ENCODE assay signal across 23 mouse cellular contexts in the genomic region with DNA sequence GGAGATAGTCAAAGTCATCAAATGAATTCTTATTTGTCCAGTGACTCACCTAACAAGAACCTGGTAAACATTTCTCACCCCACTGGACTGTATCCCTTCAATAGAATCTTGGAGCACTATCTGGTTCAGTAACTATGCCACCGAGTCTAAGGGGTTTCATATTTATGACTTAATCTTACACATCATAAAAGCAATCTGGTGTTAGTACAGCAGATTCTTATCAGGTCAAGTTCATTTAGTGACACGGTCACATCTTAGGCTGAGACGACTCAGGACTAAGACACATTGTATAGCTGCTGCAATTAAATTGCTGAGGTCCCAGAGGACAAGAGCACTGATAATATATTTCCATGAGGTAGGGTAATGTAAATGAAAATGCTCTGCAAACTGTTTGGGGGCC. TPM values are rescaled to one million over a fixed set of nuclear protein-coding genes. Genes with fewer than 3 reads are reported as not detected.
DNase-seq lines count a peak whose midpoint lies in the region; ATAC-seq and TF ChIP-seq lines count a peak whose summit lies in the region.
"Had no signal": no experiment of that assay in that cellular context is flagged by ENCODE, and none has a peak within 500 bp of the region (broad histone marks: within the 10 kb centered on the region; RNA-seq: fewer than 3 reads in every experiment).

No protein-coding gene starts in this region.

- POLR2A ChIA-PET in Patski (lab: Charles Lee), result no interaction called here

- no peak overlapping the region for H3K4me3 ChIP-seq in intestine, embryonic 14.5 days (ENCODE audit: low read depth, low read length)
- H3K4me3 ChIP-seq in intestine, postnatal 0 days (ENCODE audit: low read depth, low read length), result no peak overlapping the region
- no peak overlapping the region for H3K4me3 ChIP-seq in intestine, embryonic 15.5 days (replicated peaks)
- H3K4me3 ChIP-seq in intestine, embryonic 16.5 days (ENCODE audit: low read length), result no peak overlapping the region
- H3K4me3 ChIP-seq in kidney, adult 2 months (ENCODE audit: insufficient read depth, low read depth, low read length), result no peak overlapping the region

- H3K27me3 ChIP-seq in intestine, embryonic 14.5 days (replicated peaks; ENCODE audit: control insufficient read depth, insufficient read depth, low read length), result no peaks in the 10 kb centered on the region
- H3K27me3 ChIP-seq in intestine, postnatal 0 days (replicated peaks; ENCODE audit: control insufficient read depth, insufficient read depth, low read length), result no peaks in the 10 kb centered on the region
- peaks cover 6% of the 10 kb centered on the region for H3K27me3 ChIP-seq in Patski
- H3K27me3 ChIP-seq in intestine, embryonic 15.5 days (replicated peaks), result no peaks in the 10 kb centered on the region
- no peaks in the 10 kb centered on the region for H3K27me3 ChIP-seq in intestine, embryonic 16.5 days (replicated peaks; ENCODE audit: control insufficient read depth, insufficient read depth, low read length)
- H3K27me3 ChIP-seq in kidney, adult 2 months (replicated peaks; ENCODE audit: control insufficient read depth, insufficient read depth, low read length), result no peaks in the 10 kb centered on the region
- H3K27me3 ChIP-seq: CH12.LX had no signal

- no peak overlapping the region for H3K27ac ChIP-seq in intestine, embryonic 14.5 days (ENCODE audit: low read depth)
- no peak overlapping the region for H3K27ac ChIP-seq in intestine, postnatal 0 days (ENCODE audit: low read depth, low read length)
- H3K27ac ChIP-seq in intestine, embryonic 15.5 days, result no peak overlapping the region
- no peak overlapping the region for H3K27ac ChIP-seq in intestine, embryonic 16.5 days (ENCODE audit: low read length)
- H3K27ac ChIP-seq in kidney, adult 2 months (ENCODE audit: insufficient read depth, low read depth, low read length), result no peak overlapping the region

- in situ Hi-C loops in Patski (cut with MboI; ENCODE audit: low pct_unique_long_range_greater_than_20kb), result no loop called here

- H3K4me1 ChIP-seq in intestine, embryonic 14.5 days (replicated peaks; ENCODE audit: control insufficient read depth, insufficient read depth, low read length), result no peaks in the 10 kb centered on the region; the same call in 1 of the 2 replicates
- no peaks in the 10 kb centered on the region for H3K4me1 ChIP-seq in intestine, postnatal 0 days (replicated peaks; ENCODE audit: control insufficient read depth, insufficient read depth, low read length)
- no peaks in the 10 kb centered on the region for H3K4me1 ChIP-seq in intestine, embryonic 15.5 days (replicated peaks)
- H3K4me1 ChIP-seq in intestine, embryonic 16.5 days (ENCODE audit: control insufficient read depth, insufficient read depth, low read length), result no peaks in the 10 kb centered on the region
- H3K4me1 ChIP-seq in kidney, adult 2 months (ENCODE audit: control insufficient read depth, insufficient read depth, low read length), result no peaks in the 10 kb centered on the region

- WGBS in intestine, embryonic 14.5 days, result 62% methylated on average over 3 of the region's 3 CpGs
- 36% methylated on average over 3 of the region's 3 CpGs for WGBS in intestine, postnatal 0 days
- WGBS in intestine, embryonic 15.5 days, result 59% methylated on average over 3 of the region's 3 CpGs
- 55% methylated on average over 3 of the region's 3 CpGs for WGBS in intestine, embryonic 16.5 days
- WGBS in kidney, adult 2 months, result 76% methylated on average over 3 of the region's 3 CpGs

- H3K9me3 ChIP-seq in intestine, embryonic 14.5 days (ENCODE audit: control insufficient read depth, low read length), result no peaks in the 10 kb centered on the region
- no peaks in the 10 kb centered on the region for H3K9me3 ChIP-seq in intestine, postnatal 0 days (ENCODE audit: control insufficient read depth)
- no peaks in the 10 kb centered on the region for H3K9me3 ChIP-seq in intestine, embryonic 15.5 days
- no peaks in the 10 kb centered on the region for H3K9me3 ChIP-seq in intestine, embryonic 16.5 days (ENCODE audit: control insufficient read depth, low read length)

- peak; percentile 62 for ATAC-seq in intestine, embryonic 14.5 days (replicated peaks; ENCODE audit: low FRiP score, low TSS enrichment, low read depth)
- no peak for ATAC-seq in intestine, postnatal 0 days
- ATAC-seq in Patski, result no peak
- ATAC-seq in intestine, embryonic 15.5 days, result peak; percentile 79
- peak; percentile 72 for ATAC-seq in intestine, embryonic 16.5 days
- ATAC-seq: activated CD4-positive, CD25-positive, alpha-beta regulatory T cell, adult 4 months; CD4-positive, CD25-positive, alpha-beta regulatory T cell, adult 4 months had no signal

- no peak overlapping the region for H3K4me2 ChIP-seq in intestine, embryonic 14.5 days (ENCODE audit: low read length)
- no peak overlapping the region for H3K4me2 ChIP-seq in intestine, postnatal 0 days (replicated peaks; ENCODE audit: low read depth)
- H3K4me2 ChIP-seq in intestine, embryonic 15.5 days (replicated peaks), result no peak overlapping the region
- no peak overlapping the region for H3K4me2 ChIP-seq in intestine, embryonic 16.5 days (ENCODE audit: low read depth, low read length)

- no peaks in the 10 kb centered on the region for H3K36me3 ChIP-seq in intestine, embryonic 14.5 days (ENCODE audit: control insufficient read depth, insufficient read depth, low read length)
- no peaks in the 10 kb centered on the region for H3K36me3 ChIP-seq in intestine, postnatal 0 days (ENCODE audit: control insufficient read depth, insufficient read depth)
- no peaks in the 10 kb centered on the region for H3K36me3 ChIP-seq in intestine, embryonic 15.5 days
- H3K36me3 ChIP-seq in intestine, embryonic 16.5 days (ENCODE audit: control insufficient read depth, insufficient read depth, low read length), result no peaks in the 10 kb centered on the region
- H3K36me3 ChIP-seq in kidney, adult 2 months (ENCODE audit: control insufficient read depth, insufficient read depth, low read length), result no peaks in the 10 kb centered on the region
- H3K36me3 ChIP-seq: G1E had no signal

- no peak overlapping the region for H3K9ac ChIP-seq in intestine, embryonic 14.5 days (ENCODE audit: low read length)
- no peak overlapping the region for H3K9ac ChIP-seq in intestine, postnatal 0 days (ENCODE audit: low read depth, low read length)
- no peak overlapping the region for H3K9ac ChIP-seq in intestine, embryonic 15.5 days
- no peak overlapping the region for H3K9ac ChIP-seq in intestine, embryonic 16.5 days (ENCODE audit: low read depth, low read length)

- no peak for DNase-seq in intestine, embryonic 14.5 days (ENCODE audit: low spot score)
- peak; percentile 7 for DNase-seq in Patski (ENCODE audit: low read depth, low spot score)
- no peak for DNase-seq in spleen, postnatal 14 days (ENCODE audit: low spot score in 2 of 2)
- DNase-seq in kidney, adult 2 months, result no peak
- no peak for DNase-seq in layer of hippocampus, adult 9-10 months (ENCODE audit: low spot score)
- DNase-seq: adrenal gland, adult 2 months; adrenal gland, adult 8-10 months; adrenal gland, postnatal 10 days; adrenal gland, postnatal 14 days; adrenal gland, postnatal 25 days; adrenal gland, postnatal 36 days; B cell, adult 2 months; cerebellum, adult 11 months; cerebellum, adult 11-12 months; cerebellum, adult 18-20 months had no signal

- no peak for TF ChIP-seq POLR2A in kidney, adult 2 months (IDR thresholded peaks at IDR 0.05; ENCODE audit: low read depth, low read length)

- CTCF ChIA-PET in Patski (lab: Charles Lee), result no interaction called here

- no peak for TF ChIP-seq CTCF in intestine, postnatal 0 days (IDR thresholded peaks at IDR 0.05; ENCODE audit: low read depth)
- no peak for TF ChIP-seq CTCF in Patski (IDR thresholded peaks at IDR 0.05)
- TF ChIP-seq CTCF in kidney, adult 2 months (conservative IDR thresholded peaks at IDR 0.05; ENCODE audit: insufficient read depth, insufficient read length, low read depth, low read length), result no peak

RNA-seq across cellular contexts. Expression of a gene that starts 57.4 kb away (rescaled TPM):
- 11.5 and 13.5 TPM in 2 replicates for polyA plus RNA-seq in intestine, embryonic 14.5 days (2014; fragmentation: Nextera tagmentation; extraction: Ambion mirVana)
- polyA plus RNA-seq in intestine, postnatal 0 days (2015; fragmentation: Nextera tagmentation; extraction: Ambion mirVana), result 3.8 and 4.6 TPM in 2 replicates
- not detected for polyA plus RNA-seq in Patski (2021)
- polyA plus RNA-seq in intestine, embryonic 15.5 days (2015; fragmentation: Nextera tagmentation; extraction: Ambion mirVana), result 8.6 and 10.6 TPM in 2 replicates
- polyA plus RNA-seq in intestine, embryonic 16.5 days (2015; fragmentation: Nextera tagmentation; extraction: Ambion mirVana), result 7.6 and 8.1 TPM in 2 replicates
- 3.7 and 4.4 TPM in 2 replicates for polyA plus RNA-seq in kidney, adult 2 months (2012; rRNA removed)
- polyA plus RNA-seq: activated CD4-positive, CD25-positive, alpha-beta regulatory T cell, adult 4 months; C2C12; G1E had no signal

Comparison
In these comparisons a context has a peak if more than half of its experiments do, and no peak if none do; other contexts are left out.
1. ATAC-seq: peak in intestine, embryonic 14.5 days (single experiment), intestine, embryonic 15.5 days (single experiment) and intestine, embryonic 16.5 days (single experiment); none in intestine, postnatal 0 days (single experiment) and Patski (single experiment).